Mouse (Mus musculus): ENCODE measurements around the gene Padi6.

Gene Padi6

GRCm38 (mm10) chr4:140704166-140704565, 38.3 kb downstream of the Padi6 start:
- no peak for DNase-seq

DNA sequence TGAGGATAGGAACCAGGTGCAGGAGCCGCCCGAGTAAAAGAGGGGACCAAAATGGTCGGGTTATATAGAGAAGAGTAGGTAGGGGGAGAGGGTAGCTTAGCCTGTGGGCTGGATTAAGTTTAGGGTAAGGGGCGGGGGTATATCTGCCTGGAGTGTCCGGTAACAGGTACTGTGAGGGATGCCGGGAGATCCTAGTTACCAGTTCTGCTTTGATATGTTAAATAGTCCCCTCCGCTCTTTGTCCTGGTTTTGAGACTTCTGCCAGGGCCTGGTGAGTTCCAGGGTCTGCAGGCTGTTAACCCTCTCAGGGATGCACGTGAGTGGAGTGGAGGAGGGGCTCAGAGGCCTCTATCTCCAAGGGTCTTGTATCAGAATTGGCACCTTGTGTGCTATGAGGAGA, 38.8 kb downstream of the Padi6 start:
- no peak for DNase-seq

DNA sequence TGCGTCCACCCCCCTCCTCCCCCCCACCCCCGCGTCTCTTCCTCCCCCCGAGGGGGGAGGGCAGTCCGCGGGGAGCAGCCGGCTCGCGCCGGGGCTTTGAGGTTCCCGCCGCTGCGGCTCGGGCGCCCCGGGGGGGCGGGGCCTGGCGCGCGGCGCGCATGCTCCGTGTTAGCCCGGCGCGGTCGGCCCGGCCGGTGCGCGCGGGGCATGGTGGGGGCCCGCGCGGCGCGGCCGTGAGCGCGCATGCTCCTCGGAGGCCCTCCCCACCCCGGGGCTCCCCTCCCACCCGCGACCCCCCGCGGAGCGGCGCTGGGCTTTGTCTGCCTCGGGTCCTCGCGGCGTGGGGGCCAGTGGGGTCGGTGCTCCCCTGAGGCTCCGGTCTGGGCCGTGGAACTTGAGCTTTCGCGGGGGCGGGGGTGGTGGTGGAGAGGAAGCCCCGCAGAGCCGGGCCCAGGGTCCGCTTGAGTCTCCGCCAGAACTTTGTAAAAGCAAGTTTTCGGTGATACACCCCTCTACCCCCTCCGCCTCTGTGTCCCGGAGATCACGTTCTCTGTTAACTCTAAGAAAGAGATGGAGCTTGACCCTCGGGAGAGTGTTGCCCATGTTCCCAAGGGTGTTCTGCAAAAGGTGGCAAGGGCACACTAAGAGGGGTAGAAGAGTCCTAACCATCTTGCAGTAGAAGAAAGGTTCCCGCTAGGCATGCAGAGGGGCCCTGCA, 39.7 kb downstream of the Padi6 start:
- DNase-seq, result peak; percentile 88 to 93

DNA sequence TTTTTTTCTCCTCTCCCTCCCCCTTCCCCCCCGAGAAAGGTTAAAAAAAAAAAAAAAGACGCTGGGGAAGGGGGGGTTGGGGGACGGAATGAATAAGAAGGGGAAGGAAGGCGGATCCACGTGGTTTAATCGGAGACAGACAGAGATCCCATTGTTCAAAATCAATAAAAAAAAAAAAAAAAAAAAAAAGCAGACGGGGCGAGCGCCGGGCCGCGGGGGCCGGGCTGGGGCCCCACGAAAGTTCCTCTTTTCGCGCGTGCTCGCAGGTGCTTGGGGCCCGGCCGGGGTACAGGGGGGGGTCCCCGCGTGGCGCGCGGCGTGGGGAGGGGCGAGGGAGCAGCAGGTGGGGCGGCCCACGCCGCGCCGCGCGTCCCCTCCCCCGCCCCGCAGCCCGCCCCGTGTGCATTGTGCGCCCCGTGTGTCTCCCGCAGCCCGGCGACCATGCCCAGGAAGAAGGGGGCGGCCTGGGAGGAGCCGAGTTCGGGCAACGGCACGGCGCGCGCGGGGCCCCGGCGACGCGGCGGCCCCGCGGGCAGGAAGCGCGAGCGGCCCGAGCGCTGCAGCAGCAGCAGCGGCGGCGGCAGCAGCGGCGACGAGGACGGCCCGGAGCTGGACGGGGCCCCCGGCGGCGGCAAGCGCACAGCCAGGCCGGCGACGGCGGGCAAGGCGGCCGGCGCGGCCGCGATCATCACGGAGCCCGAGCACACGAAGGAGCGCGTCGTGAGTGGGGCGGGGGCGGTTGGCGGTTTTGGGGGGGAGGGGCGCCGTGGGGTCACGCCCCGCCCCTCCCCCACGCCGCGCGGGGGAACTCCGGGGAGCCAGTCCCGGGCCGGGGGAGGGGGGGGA, 40.5 kb downstream of the Padi6 start:
- peak; percentile 61 to 70 for DNase-seq

GRCm38 (mm10) chr4:140701049-140701715, 41.3 kb downstream of the Padi6 start:
- DNase-seq, result peak; percentile 88 to 93

- no peak for DNase-seq
Measured at GRCm38 (mm10) chr4:140700269-140701018, 42.0 kb downstream of the Padi6 start, which contains the start of gene Rcc2. TSS of gene Rcc2 (plus strand) at chr4:140700541.

DNA sequence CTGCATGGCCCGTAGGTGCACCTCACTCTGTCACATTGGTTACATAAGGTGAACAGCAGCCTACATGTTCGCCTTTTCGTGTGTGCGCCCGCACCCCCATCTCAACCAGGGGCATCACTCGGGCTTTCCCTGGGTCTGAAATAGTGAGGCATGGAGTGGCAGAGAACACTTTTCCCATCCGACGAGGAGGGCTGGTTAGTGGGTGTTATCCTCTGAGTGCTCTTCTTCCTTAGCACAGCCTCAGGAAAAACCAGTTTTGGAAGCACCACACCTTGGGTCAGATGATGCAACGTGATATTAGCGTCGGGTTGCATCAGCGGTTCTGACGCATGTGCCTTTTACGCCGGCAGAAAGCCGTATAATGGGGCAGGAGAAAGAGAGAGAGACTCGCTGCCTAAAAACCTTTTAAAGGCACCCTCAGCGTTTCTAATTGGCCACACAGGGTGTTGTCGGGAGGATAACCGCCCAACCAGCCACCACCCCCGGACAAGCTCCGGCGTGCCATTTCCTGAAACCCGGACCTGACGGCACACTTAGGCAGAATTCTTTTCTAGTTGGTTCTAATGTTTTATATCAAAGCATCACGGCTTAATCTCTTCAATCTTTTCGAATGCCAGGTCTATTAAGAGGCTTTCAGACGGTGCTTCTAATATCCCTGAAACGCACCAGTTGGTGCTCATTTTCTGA, 42.9 kb downstream of the Padi6 start:
- peak; percentile 80 to 82 for DNase-seq

DNA sequence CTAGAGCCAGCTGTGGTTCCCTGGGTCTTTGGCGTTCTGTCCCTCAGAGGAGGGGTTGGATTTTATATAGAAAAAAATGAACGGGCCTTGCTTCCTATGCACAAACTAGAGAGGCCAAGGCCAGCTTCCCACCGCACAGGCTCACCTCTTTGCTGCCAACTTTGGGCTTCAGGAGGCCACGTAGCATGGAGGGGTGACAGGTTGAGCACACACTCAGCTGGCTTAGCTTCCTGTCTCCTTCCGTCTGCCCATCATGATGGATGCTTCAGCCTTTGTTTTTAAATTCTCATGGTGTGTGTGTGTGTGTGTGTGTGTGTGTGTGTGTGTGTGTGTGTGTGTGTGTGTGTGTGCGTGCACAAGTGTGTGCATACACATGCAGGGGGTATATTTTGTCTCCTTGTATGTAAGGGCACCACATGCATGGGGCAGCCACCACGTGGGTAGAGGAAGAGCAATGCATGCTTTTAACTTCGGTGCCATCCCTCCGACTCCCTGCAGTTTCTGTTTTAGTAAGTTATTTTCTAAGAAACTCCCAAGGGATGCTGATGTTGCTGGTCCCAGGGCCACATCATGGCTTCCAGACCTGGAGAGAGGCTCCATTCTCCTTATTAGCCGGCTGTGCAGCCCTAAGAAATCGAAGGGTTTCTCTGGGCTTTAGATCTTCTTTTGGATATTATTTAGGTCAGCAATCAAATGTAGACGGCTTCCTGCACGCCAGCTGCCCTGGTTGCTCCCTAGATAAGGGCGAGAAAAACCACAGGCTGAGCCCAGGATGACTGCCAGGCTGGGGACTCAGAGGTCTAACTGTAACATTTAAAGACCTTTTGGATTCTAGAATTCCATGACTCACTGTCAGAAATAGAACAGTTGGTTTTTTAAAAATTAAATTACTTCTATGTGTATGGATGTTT, 46.5 kb downstream of the Padi6 start:
- DNase-seq, result no peak

DNA sequence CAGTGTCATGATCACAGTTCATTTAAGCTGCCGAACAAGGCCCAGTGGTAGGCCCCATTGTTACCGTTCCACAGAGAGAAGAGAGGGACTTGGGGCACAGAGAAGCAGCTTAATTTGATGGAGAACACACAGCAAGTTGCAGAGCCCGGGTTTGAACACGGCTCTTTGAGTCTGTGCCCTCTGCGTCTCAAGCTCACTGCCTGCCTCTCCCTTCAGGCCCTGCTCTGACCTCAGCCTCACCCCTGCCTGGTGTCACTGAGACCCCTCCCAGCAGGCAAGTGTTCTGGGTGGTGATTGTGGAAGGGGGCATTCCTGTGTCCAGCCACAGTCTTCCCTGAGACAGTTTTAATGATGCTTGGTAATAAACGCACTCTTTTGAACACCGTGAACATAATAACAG, 47.3 kb downstream of the Padi6 start:
- DNase-seq, result no peak

DNA sequence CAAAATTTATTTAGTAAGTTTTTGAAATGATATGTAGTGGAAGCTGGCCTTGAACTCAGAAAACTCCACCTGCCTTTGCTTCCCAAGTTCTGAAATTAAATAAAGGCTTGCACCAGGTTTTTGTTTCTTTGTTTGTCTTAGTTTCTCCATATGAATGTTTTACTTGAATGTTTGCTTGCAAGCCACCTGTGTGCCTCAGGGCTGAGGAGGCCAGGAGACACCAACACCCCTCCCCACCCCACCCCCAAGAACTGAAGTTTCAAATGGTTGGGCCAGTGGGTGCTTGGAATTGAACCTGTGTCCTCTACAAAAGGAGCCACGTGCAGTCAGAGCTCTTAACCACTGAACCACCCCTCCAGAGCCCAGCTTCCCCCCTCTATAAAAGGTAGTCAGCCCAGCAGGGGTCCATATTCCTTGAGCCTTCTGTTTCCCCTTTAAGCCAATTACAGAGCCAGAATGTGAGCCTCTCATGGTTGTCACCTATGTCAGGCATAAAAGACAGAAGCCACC, 47.8 kb downstream of the Padi6 start:
- no peak for DNase-seq

DNA sequence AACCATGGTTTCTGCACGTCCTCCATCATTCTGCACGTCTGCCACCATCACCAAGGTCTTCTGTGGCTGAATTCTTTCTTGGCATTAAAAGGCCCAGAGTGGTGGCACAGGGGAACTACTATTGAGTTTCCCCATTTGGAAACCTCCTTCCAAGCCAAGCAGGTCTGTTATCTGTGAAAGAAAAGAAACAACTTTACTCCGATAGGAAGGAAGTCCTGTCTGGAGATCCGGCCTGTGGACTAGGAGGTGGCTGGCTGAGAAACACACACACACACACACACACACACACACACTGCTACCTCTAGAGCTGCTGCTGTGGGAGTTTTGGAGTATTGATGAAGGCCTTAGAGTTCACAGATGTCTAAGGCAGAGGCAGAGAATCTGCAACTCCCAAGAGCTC, 48.9 kb downstream of the Padi6 start:
- DNase-seq, result no peak

- DNase-seq, result no peak
Measured at GRCm38 (mm10) chr4:140691481-140691880, 51.0 kb downstream of the Padi6 start.

DNA sequence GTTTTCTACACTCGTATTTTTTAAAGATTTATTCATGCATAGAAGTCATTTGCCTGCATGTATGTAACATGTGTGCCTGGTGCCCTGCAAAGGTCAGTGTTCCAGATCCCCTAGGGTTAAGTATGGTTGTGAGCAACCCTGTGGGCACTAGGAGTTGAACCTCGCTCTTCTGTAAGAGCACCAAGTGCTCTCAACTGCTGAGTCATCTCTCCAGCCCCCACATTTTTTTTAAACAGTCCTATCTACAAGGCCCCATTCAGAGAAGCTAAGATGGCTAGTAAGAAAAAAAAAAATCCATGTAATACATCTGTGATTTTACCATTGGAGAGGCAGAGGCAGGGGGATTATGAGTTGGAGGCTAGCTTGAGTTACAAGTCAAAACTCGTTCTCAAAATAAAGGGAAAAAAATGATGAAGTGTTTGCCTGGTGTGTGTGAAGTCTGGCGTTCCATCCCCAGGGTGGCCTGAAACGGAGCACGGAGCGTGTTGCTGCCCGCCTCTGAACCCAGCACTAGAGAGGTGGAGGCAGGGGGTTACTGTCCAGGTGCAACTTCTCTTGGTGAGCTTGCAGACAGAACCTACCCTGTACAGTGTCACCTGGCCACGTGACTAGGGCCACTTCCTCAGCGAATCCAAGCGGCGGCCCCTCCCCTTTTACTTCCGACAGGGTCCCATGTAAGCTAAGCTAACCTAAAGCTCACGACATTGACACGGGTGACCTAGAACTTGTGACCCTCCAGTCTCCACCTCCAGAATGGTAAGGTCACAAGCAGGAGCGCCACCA, 52.4 kb downstream of the Padi6 start:
- no peak for DNase-seq

- no peak for DNase-seq
Measured at GRCm38 (mm10) chr4:140688826-140689425, 53.5 kb downstream of the Padi6 start.

DNA sequence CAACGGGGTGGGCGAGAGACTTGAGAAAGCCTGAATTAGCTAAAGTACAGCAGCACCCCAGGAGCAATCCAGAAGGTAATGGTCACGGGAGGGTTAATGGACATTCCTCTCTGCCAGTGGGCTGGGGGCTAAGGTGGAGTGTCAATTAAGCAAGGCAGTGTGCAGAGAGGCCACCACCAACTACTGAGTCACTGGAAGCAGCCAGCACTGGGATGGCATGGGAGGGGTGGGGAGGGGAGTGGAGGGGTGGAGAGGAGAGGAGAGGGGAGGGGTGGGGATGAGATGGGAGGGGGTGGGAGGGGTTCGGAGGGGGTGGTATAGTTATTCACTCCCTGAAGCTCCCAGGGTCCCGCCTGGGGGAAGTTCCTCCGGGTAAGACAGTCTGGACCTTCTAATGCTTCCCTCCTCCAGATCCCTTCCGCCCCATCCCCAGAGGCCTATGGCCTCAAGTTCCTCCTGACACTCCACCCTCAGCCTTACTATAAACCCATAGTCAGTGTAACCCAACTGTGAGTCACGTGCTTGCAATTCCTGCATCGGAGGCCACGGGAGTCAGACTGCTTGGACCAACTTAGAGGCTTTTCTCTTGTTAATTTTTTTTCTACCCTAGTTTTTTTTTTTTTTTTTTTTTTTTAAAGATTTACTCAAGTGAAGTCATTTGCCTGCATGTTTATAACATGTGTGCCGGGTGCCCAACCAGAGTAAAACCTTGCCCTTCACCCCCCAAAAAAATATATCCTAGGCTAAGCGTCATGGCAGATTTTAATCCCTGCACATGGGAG, 54.2 kb downstream of the Padi6 start:
- no peak for DNase-seq

GRCm38 (mm10) chr4:140684881-140685303, 57.6 kb downstream of the Padi6 start:
- no peak for DNase-seq

GRCm38 (mm10) chr4:140684141-140684871, 58.1 kb downstream of the Padi6 start:
- DNase-seq, result peak; percentile 58 to 75

DNA sequence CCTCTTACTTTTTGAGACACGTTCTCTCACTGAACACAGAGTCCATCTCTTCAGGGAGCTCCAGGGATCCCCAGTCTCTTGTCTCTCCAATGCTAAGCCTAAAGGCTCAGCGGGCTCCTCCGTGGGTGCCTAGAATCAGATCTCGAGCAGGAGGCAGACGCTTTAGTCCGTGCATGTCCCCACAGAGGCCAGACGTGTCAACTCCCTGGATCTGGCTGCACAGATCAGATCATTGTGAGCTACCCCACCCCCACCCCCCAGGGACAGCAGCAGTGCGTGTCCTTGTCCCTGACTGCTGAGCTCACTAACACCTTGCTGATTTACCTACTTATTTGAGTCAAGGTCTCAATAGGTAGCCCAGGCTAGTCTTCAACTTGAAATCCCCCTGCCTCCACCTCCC, 58.8 kb downstream of the Padi6 start:
- no peak for DNase-seq

All from lung, postnatal 4 days (tissue).